Mouse (Mus musculus): ENCODE measurements at regions not wholly inside any gene's neighbourhood (a gene's known extent, or its start where the extent isn't known, plus 50 kb on each side); places are given as distances from the start of the nearest gene placed in this dataset.

- intact Hi-C loops (cut with DNase I) = no loop called here
Measured at GRCm38 (mm10) chr11:45799732-45800386, 52.0 kb upstream of the Clint1 start.

More at GRCm38 (mm10) chr11:45799732-45800386, 52.0 kb upstream of the Clint1 start:
- DNase-seq (ENCODE audit: low spot score in 2 of 2) = no peak

All from left cerebral cortex, postnatal 25 days (tissue).